Mouse (Mus musculus) lung, postnatal 10 days (tissue): Measurements from ENCODE around the gene Adra2c.

Experiments used
- DNase-seq: peaks from one replicate; pipeline ENCODE4 v3.0.0; 2021

Gene Adra2c

DNA sequence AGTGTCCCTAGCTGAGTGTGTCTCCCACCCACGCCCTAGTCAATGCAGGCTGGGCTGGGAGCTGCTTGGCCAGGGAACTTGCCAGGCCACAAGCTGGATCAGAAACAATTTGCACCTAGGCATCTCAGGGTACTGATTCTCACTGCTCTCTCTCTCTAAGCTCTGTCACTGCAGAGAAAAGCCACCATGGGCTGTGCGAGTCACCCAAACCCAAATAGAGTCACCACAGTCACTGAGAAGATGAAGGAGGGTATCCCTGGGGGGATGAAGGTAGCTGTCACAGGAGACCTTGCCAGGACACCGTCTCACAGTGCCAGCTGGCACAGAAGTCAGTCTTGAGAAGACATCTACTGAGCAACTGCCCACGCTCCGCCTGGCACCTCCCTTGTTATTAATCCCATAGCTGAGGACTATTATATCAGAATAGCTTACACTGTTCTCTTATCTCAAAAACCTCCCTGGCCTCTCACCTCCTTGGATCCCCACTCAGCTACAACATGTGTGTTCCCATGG is 33.7 kb downstream of the Adra2c start:
- no peak for DNase-seq

DNA sequence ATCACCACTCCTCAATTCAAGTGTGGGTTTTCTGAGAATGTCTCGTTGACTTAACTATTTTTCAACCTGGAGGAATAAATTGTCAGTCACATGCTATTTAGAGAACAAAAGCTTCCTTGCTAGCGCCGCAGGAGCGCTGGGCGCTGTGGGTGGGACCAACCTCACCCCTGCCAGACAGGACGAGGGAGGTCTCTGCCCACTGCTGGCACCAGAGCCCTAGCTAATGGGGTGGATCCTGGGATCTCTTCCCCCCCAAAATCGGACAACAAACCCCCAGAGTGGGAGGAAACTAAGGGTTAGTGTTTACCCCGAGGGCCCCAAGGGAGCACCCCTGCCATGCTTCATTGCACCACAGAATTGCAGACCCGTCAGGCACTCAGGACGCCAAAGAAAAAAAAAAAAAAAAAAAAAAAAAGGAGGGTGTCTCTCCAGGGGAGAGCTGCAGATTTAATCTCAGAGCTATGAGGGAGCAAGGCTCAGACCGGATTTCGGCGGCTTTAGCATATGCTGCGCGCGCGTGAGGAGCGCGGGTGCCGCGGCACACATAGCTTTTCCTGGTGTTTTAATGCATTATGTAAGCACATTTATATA is 35.2 kb downstream of the Adra2c start:
- DNase-seq: no peak

DNA sequence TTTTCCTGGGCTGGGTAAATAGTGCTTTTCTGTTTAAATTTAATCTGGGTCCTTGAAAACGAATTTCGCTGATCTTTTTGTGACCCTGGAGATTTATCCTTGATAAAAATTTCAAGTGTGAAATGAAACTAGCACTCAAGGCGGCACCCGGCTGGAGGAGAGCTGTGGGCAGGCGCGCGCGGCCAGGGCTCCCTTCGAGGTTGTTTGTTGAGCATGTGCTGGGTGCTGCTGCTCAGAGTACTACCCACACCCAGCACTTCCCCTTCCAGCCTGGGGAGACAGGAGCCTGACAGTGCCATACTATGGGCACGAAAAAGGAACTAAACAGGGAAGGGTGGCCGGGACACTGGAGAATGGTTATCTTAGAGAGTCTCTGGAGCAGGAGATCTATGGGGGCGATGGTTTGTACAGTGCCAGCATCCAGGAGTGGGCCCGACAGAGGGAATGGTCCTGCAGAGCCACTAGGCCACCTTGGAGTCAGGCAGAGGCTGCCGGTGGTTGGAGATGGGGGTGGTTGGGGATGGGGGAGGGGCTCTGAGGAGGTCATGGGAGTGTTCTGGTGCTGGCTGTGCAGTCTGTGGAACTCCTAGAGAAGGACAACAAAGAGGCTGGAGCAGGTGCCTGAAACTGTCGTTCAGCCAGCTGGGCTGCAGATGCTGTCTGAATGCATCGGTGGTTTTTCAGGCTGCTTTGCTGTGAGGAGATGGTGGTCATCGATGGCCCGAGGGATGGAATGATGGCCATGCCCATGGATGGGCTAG is 35.9 kb downstream of the Adra2c start:
- DNase-seq: no peak

DNA sequence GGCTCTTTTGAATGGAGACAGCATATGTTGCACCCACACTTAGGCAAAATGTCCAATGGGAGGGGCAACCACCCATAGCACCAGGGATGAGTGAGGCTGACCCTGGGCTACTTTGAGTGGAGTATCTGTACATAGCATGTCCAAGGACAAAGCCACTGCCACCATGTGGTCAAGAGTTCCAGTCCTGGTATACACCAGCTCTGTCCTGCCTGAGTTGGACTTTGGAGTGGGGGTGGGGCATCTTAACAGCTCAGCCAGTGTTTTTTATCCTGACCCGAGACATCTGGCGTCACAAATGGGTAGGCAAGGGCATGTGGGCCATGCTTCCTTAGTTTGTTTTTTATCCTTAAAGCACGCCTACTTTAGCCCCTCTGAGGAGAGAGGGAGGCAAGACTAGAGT is 36.5 kb downstream of the Adra2c start:
- DNase-seq: no peak

DNA sequence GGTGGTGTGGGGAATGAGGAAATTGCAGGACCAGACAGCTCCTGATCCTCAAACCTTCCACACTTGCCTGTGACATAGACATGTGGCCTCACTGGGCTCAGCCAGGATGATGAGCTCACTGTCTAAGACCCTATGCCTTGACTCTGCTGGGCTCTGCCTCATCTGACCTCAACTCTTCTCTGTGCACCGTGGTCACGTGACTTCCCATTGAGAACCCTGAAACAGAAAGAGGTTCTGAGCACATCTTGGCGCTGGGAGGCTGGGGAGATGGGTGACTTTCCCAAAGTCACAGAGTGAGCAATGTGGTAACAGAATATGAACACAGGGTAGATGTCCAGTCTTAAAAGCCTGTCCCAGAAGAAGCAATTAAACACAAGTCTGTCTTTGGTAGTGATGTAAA is 37.1 kb downstream of the Adra2c start:
- DNase-seq: no peak

DNA sequence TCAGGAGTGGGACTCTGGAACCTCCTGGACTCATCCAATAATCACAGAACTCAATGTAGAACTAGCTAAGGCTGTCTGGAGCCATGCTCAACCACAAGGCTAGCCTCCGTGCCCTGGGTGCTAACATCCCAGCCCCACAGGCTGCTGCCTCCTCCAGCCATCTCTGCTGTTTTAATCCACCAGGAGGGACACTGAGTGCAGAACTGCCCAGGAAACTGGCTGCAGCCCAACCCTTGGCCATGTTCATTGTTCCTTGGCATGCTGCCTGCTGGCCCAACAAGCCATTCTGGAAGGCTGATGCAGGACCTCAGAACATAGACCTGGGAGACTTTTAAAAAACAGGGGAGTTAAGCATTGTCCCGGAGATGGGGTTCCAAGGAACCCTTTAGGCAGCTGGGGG is 42.5 kb downstream of the Adra2c start:
- peak; percentile 80 for DNase-seq

DNA sequence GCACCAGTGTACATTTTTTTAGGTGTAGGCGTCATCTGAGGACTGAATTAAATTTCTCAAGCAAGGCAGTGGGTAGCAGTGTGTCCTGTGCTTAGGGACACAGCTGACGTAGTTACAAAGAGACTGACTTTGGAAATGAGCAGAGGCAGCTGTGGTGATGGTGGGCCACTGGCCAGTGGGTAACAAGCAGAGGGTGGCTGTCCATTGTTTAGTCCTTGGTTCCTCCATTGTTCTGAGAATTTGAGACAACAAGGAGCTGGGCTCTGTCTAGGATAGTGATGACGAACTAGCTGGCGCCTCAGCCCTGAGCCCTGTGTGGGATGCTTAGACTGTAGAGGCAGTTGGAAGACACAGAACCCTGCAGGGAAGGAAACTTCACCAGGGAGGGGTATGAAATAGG is 52.7 kb downstream of the Adra2c start:
- no peak for DNase-seq
